Mouse (Mus musculus) ES-E14 (cell line): ENCODE results near the gene Il16. TPM values are rescaled to one million over a fixed set of nuclear protein-coding genes. Genes with fewer than 3 reads are reported as not detected.

Source experiments
- DNase-seq: peaks from one replicate; pipeline ENCODE4 v3.0.0-alpha.2; 2013; ENCODE audit warnings: low read depth, low spot score
- H3K27ac ChIP-seq: 2 replicates; pipeline ENCODE4 v1.5.1; 2012; ENCODE audit warnings: low read depth, mild to moderate bottlenecking, low read length, moderate library complexity, mixed read lengths; ENCODE audit not compliant: poor library complexity, insufficient read depth, severe bottlenecking
- H3K36me3 ChIP-seq: 2 replicates; pipeline ENCODE4 v1.6.1; 2012; ENCODE audit warnings: mild to moderate bottlenecking, low read length, moderate library complexity, mixed read lengths; ENCODE audit not compliant: control insufficient read depth, poor library complexity, insufficient read depth, severe bottlenecking
- H3K4me1 ChIP-seq, 2 experiments: fragments of 150-350 bp in 1 of 2; sonication (generic) in 1 of 2; 2 replicates each; pipeline ENCODE4 v1.6.1; 2012; ENCODE audit warnings: low read length in 2 of 2, mild to moderate bottlenecking in 1 of 2, mixed read lengths in 1 of 2; ENCODE audit not compliant: control insufficient read depth in 2 of 2, insufficient read depth in 2 of 2, poor library complexity in 1 of 2
- H3K4me3 ChIP-seq, 2 experiments: fragments of 150-350 bp in 1 of 2; sonication (generic) in 1 of 2; 2 replicates each; pipeline ENCODE4 v1.5.1; 2012; ENCODE audit warnings: low read length in 2 of 2, low read depth in 1 of 2, mild to moderate bottlenecking in 1 of 2, mixed read lengths in 1 of 2; ENCODE audit not compliant: insufficient read depth in 1 of 2, poor library complexity in 1 of 2, severe bottlenecking in 1 of 2
- H3K9ac ChIP-seq: 2 replicates; pipeline ENCODE4 v1.6.1; 2012; ENCODE audit warnings: low read depth, mild to moderate bottlenecking, low read length, mixed read lengths; ENCODE audit not compliant: poor library complexity, insufficient read depth, severe bottlenecking
- H3K9me3 ChIP-seq: fragments of 150-350 bp; sonication (generic); 2 replicates; pipeline ENCODE4 v1.6.1; 2012; ENCODE audit warnings: low read depth, mild to moderate bottlenecking, low read length; ENCODE audit not compliant: control insufficient read depth, insufficient read depth
- CHD2 ChIP-seq: IDR thresholded peaks from 2 replicates; pipeline ENCODE4 v1.6.1; 2014; ENCODE audit warnings: mild to moderate bottlenecking, low read depth, low read length, inconsistent platforms
- HCFC1 ChIP-seq: IDR thresholded peaks from 2 replicates; pipeline ENCODE4 v1.6.1; 2012; ENCODE audit warnings: low read length, inconsistent platforms, borderline replicate concordance; ENCODE audit not compliant: insufficient read depth
- MAFK ChIP-seq: IDR thresholded peaks from 2 replicates; pipeline ENCODE4 v1.6.1; 2014; ENCODE audit warnings: mild to moderate bottlenecking, low read depth, low read length, inconsistent platforms; ENCODE audit not compliant: insufficient read depth
- ZC3H11A ChIP-seq: IDR thresholded peaks from 2 replicates; pipeline ENCODE4 v1.6.1; 2012; ENCODE audit warnings: low read depth, mild to moderate bottlenecking, inconsistent platforms, low read length, borderline replicate concordance
- ZNF384 ChIP-seq: IDR thresholded peaks from 2 replicates; pipeline ENCODE4 v1.6.1; 2012; ENCODE audit warnings: low read depth, low read length, inconsistent platforms
- in situ Hi-C, 2 experiments: fragments of 600-800 bp; cut with MboI; formaldehyde crosslinking; loops; one replicate each; pipeline ENCODE4 v1.15.1; 2025; ENCODE audit warnings: low sequenced_read_pairs in 2 of 2, inconsistent platforms in 1 of 2; ENCODE audit not compliant: unreplicated experiment in 2 of 2
- total RNA-seq: library from RNA; depleted of rRNA; stranded (reverse); fragments of 300-350 nt; gene quantifications from 2 replicates; pipeline ENCODE4 v1.2.3, GENCODE M21; 2012

Gene Il16
- total RNA-seq, 1 experiment, result 0.36 TPM

GRCm38 (mm10) chr7:83703046-83703775 lies 42.3 kb downstream of the Il16 start:
- no peak overlapping the region for H3K27ac ChIP-seq
- no peak overlapping the region for H3K4me3 ChIP-seq
- no peak for TF ChIP-seq CHD2
- no peak for TF ChIP-seq ZC3H11A
- no peak for TF ChIP-seq ZNF384
- no peak for TF ChIP-seq MAFK
- TF ChIP-seq HCFC1, result no peak
- no peak for DNase-seq
- in situ Hi-C loops, result no loop called here
- H3K9ac ChIP-seq, result no peak overlapping the region
- no peaks in the 10 kb centered on the region for H3K36me3 ChIP-seq
- H3K9me3 ChIP-seq, result no peaks in the 10 kb centered on the region
- no peaks in the 10 kb centered on the region for H3K4me1 ChIP-seq

- no peaks in the 10 kb centered on the region for H3K9me3 ChIP-seq
- H3K27ac ChIP-seq, result no peak overlapping the region
- H3K36me3 ChIP-seq, result no peaks in the 10 kb centered on the region
- DNase-seq, result no peak
- H3K4me1 ChIP-seq, result no peaks in the 10 kb centered on the region
- TF ChIP-seq ZNF384 (no peak), HCFC1 (no peak), MAFK (no peak), CHD2 (no peak), ZC3H11A (no peak)
- no peak overlapping the region for H3K9ac ChIP-seq
- in situ Hi-C loops, result no loop called here
- no peak overlapping the region for H3K4me3 ChIP-seq
These were observed 46.3 kb downstream of the Il16 start for GRCm38 (mm10) chr7:83699066-83699745.

GRCm38 (mm10) chr7:83695449-83696212 lies 49.9 kb downstream of the Il16 start:
- no peaks in the 10 kb centered on the region for H3K9me3 ChIP-seq
- TF ChIP-seq MAFK (no peak), ZC3H11A (0 out of 2 replicates have a peak, but pooled peaks have one; percentile 6)
- no peaks in the 10 kb centered on the region for H3K36me3 ChIP-seq
- in situ Hi-C loops, result no loop called here
- DNase-seq, result peak; percentile 15
- H3K27ac ChIP-seq, result no peak overlapping the region
- no peaks in the 10 kb centered on the region for H3K4me1 ChIP-seq
- no peak overlapping the region for H3K9ac ChIP-seq
- H3K4me3 ChIP-seq, result no peak overlapping the region

- Histone ChIP-seq H3K4me1 (no peaks in the 10 kb centered on the region), H3K36me3 (no peaks in the 10 kb centered on the region), H3K4me3 (no peak overlapping the region), H3K9ac (no peak overlapping the region), H3K27ac (no peak overlapping the region), H3K9me3 (no peaks in the 10 kb centered on the region)
- TF ChIP-seq ZNF384 (no peak), HCFC1 (no peak), ZC3H11A (no peak), MAFK (no peak), CHD2 (no peak)
- no peak for DNase-seq
- in situ Hi-C loops, result no loop called here
These were observed 62.8 kb downstream of the Il16 start for GRCm38 (mm10) chr7:83682640-83683274.
